Mouse (Mus musculus) CH12.LX (cell line): ENCODE measurements at regions not wholly inside any gene's neighbourhood (a gene's known extent, or its start where the extent isn't known, plus 50 kb on each side); places are given as distances from the start of the nearest gene placed in this dataset.

Experiments used
- DNase-seq: peaks from one replicate; pipeline ENCODE4 v3.0.0-alpha.2; 2013; ENCODE audit errors: extremely low read depth
- H3K27ac ChIP-seq: 2 replicates; pipeline ENCODE4 v1.5.1; 2012; ENCODE audit warnings: low read depth, mild to moderate bottlenecking, control low read depth, moderate library complexity; ENCODE audit not compliant: insufficient read depth
- H3K27me3 ChIP-seq: replicated peaks from 2 replicates; pipeline ENCODE3; 2012; ENCODE audit warnings: inconsistent platforms
- H3K36me3 ChIP-seq, 2 experiments: replicated peaks in 1 of 2; 2 replicates each; pipeline versions ENCODE3 to v1.6.1; 2012; ENCODE audit warnings: inconsistent platforms in 1 of 2, low read length in 1 of 2, mild to moderate bottlenecking in 1 of 2, mixed read lengths in 1 of 2, moderate library complexity in 1 of 2; ENCODE audit not compliant: control insufficient read depth in 1 of 2, insufficient read depth in 1 of 2
- H3K4me1 ChIP-seq, 2 experiments: 2 replicates each; pipeline ENCODE4 v1.6.1; 2012; ENCODE audit warnings: inconsistent platforms in 1 of 2, moderate library complexity in 1 of 2; ENCODE audit not compliant: insufficient read depth in 2 of 2, control insufficient read depth in 1 of 2
- H3K4me2 ChIP-seq: 2 replicates; pipeline ENCODE4 v1.6.1; 2012; ENCODE audit warnings: low read depth, mild to moderate bottlenecking, control low read depth; ENCODE audit not compliant: poor library complexity, insufficient read depth, severe bottlenecking
- H3K4me3 ChIP-seq, 3 experiments: fragments of 150-350 bp in 1 of 3; sonication (generic) in 1 of 3; replicated peaks in 1 of 3; 2 replicates each; pipeline versions ENCODE3 to v1.5.1; 2011 to 2012; ENCODE audit warnings: low read depth in 2 of 3, low read length in 2 of 3, mild to moderate bottlenecking in 2 of 3, moderate library complexity in 2 of 3, control low read depth in 1 of 3, improper control_type of control experiment in 1 of 3, inconsistent platforms in 1 of 3, mixed read lengths in 1 of 3; ENCODE audit not compliant: poor library complexity in 1 of 3
- H3K79me2 ChIP-seq: replicated peaks from 2 replicates; pipeline ENCODE4 v1.6.1; 2012; ENCODE audit warnings: mild to moderate bottlenecking, moderate library complexity; ENCODE audit not compliant: control insufficient read depth, poor library complexity, insufficient read depth, severe bottlenecking; ENCODE audit errors: extremely low read depth
- H3K9ac ChIP-seq: 2 replicates; pipeline ENCODE4 v1.6.1; 2012; ENCODE audit warnings: low read depth, mild to moderate bottlenecking, control low read depth, moderate library complexity; ENCODE audit not compliant: insufficient read depth
- H3K9me3 ChIP-seq: replicated peaks from 2 replicates; pipeline ENCODE3; 2012; ENCODE audit warnings: low read length, inconsistent platforms, mixed read lengths
- CHD1 ChIP-seq: IDR thresholded peaks from 2 replicates; pipeline ENCODE4 v1.6.1; 2012; ENCODE audit warnings: low read depth, low read length, improper control_type of control experiment, inconsistent platforms
- E2F4 ChIP-seq: IDR thresholded peaks from 2 replicates; pipeline ENCODE4 v1.6.1; 2011; ENCODE audit warnings: low read depth, low read length, improper control_type of control experiment; ENCODE audit not compliant: insufficient replicate concordance
- ELF1 ChIP-seq: IDR thresholded peaks from 2 replicates; pipeline ENCODE4 v1.6.1; 2014; ENCODE audit warnings: low read depth, mild to moderate bottlenecking, inconsistent platforms, low read length, improper control_type of control experiment
- ETS1 ChIP-seq: conservative IDR thresholded peaks from 2 replicates; pipeline ENCODE4 v1.6.1; 2012; ENCODE audit warnings: low read depth, mild to moderate bottlenecking, inconsistent platforms, low read length, improper control_type of control experiment, moderate library complexity
- GABPA ChIP-seq: IDR thresholded peaks from 2 replicates; pipeline ENCODE4 v1.6.1; 2012; ENCODE audit warnings: low read depth, low read length, improper control_type of control experiment, inconsistent platforms; ENCODE audit not compliant: insufficient replicate concordance
- IRF4 ChIP-seq: IDR thresholded peaks from 2 replicates; pipeline ENCODE4 v1.6.1; 2014; ENCODE audit warnings: low read depth, mild to moderate bottlenecking, inconsistent platforms, low read length, improper control_type of control experiment
- JUN ChIP-seq: IDR thresholded peaks from 2 replicates; pipeline ENCODE4 v1.6.1; 2011; ENCODE audit warnings: low read depth, mild to moderate bottlenecking, low read length, improper control_type of control experiment, moderate library complexity; ENCODE audit not compliant: insufficient read depth
- JUND ChIP-seq: conservative IDR thresholded peaks from 2 replicates; pipeline ENCODE4 v1.6.1; 2011; ENCODE audit warnings: low read depth, low read length, improper control_type of control experiment
- KAT2A ChIP-seq: IDR thresholded peaks from 2 replicates; pipeline ENCODE4 v1.6.1; 2012; ENCODE audit warnings: low read length, improper control_type of control experiment, inconsistent platforms; ENCODE audit not compliant: insufficient replicate concordance
- MAFK ChIP-seq: IDR thresholded peaks from 2 replicates; pipeline ENCODE4 v1.6.1; 2011; ENCODE audit warnings: low read length, improper control_type of control experiment; ENCODE audit not compliant: insufficient replicate concordance
- MAX ChIP-seq: IDR thresholded peaks from 2 replicates; pipeline ENCODE4 v1.6.1; 2011; ENCODE audit warnings: low read length, improper control_type of control experiment
- MEF2A ChIP-seq: IDR thresholded peaks from 2 replicates; pipeline ENCODE4 v1.6.1; 2014; ENCODE audit warnings: low read depth, mild to moderate bottlenecking, inconsistent platforms, low read length, improper control_type of control experiment, borderline replicate concordance
- MXI1 ChIP-seq: IDR thresholded peaks from 2 replicates; pipeline ENCODE4 v1.6.1; 2011; ENCODE audit warnings: mild to moderate bottlenecking, low read depth, low read length, improper control_type of control experiment
- NELFE ChIP-seq: IDR thresholded peaks from 2 replicates; pipeline ENCODE4 v1.6.1; 2011; ENCODE audit warnings: low read depth, low read length, improper control_type of control experiment
- PAX5 ChIP-seq: IDR thresholded peaks from 2 replicates; pipeline ENCODE4 v1.6.1; 2012; ENCODE audit warnings: low read length, inconsistent platforms, mixed read lengths
- POLR2A ChIP-seq: IDR thresholded peaks from 2 replicates; pipeline ENCODE4 v1.6.1; 2011; ENCODE audit warnings: low read depth, mild to moderate bottlenecking, improper control_type of control experiment, low read length
- SIN3A ChIP-seq: IDR thresholded peaks from 2 replicates; pipeline ENCODE4 v1.6.1; 2012; ENCODE audit warnings: low read length, improper control_type of control experiment, inconsistent platforms
- UBTF ChIP-seq: IDR thresholded peaks from 2 replicates; pipeline ENCODE4 v1.6.1; 2012; ENCODE audit warnings: low read depth, mild to moderate bottlenecking, inconsistent platforms, low read length, improper control_type of control experiment, moderate library complexity
- USF1 ChIP-seq: IDR thresholded peaks from 2 replicates; pipeline ENCODE4 v1.6.1; 2014; ENCODE audit warnings: low read depth, mild to moderate bottlenecking, inconsistent platforms, low read length, improper control_type of control experiment
- USF2 ChIP-seq: conservative IDR thresholded peaks from 2 replicates; pipeline ENCODE4 v1.6.1; 2011; ENCODE audit warnings: low read depth, low read length, improper control_type of control experiment
- ZC3H11A ChIP-seq: IDR thresholded peaks from 2 replicates; pipeline ENCODE4 v1.6.1; 2012; ENCODE audit warnings: low read depth, mild to moderate bottlenecking, inconsistent platforms, low read length, improper control_type of control experiment
- ZKSCAN1 ChIP-seq: IDR thresholded peaks from 2 replicates; pipeline ENCODE4 v1.6.1; 2012; ENCODE audit warnings: low read depth, inconsistent platforms, low read length, improper control_type of control experiment, borderline replicate concordance
- ZMIZ1 ChIP-seq: IDR thresholded peaks from 2 replicates; pipeline ENCODE4 v1.6.1; 2012; ENCODE audit warnings: low read depth, mild to moderate bottlenecking, inconsistent platforms, low read length, improper control_type of control experiment
- dilution Hi-C: fragments of 300-500 bp; cut with MboI; formaldehyde crosslinking; loops from 2 replicates; pipeline ENCODE4 v1.14.3; 2020; ENCODE audit warnings: low sequenced_read_pairs; ENCODE audit not compliant: extremely low pct_unique_long_range_greater_than_20kb, extremely low pct_ligation_motif_present
- in situ Hi-C: fragments of 300-500 bp; cut with MboI; formaldehyde crosslinking; loops from 3 replicates; pipeline ENCODE4 v1.14.3; 2019; ENCODE audit warnings: low sequenced_read_pairs, low pct_ligation_motif_present, low pct_unique_long_range_greater_than_20kb, mixed read lengths

DNA sequence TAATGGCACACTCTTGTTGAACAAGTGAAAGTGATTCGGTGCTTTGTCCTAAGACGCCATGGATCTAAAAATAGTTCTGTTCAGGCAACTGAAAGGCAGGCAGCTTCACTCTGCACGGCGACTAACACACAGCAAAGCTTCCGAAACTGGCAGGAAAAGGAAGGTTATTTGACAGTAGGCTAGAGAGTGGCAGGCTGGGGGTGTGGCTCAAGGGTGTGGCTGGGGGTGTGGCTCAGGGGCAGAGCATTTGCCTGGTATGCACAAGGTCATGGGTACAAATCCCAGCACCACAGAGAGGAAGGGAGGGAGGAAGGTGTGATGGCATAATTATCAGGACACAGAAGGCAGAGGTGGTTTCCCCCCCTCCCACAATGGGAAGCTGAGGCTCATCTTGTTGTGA, 310.8 kb upstream of the Tbx3 start:
- dilution Hi-C loops: no loop called here
- H3K79me2 ChIP-seq: no peaks in the 10 kb centered on the region
- TF ChIP-seq CHD1 (no peak), NELFE (no peak), E2F4 (no peak), MAFK (no peak), SIN3A (no peak), ETS1 (no peak), JUN (no peak), MXI1 (no peak), POLR2A (no peak), JUND (no peak), ZMIZ1 (no peak), ELF1 (no peak), GABPA (no peak), KAT2A (no peak), IRF4 (no peak)
- no peak overlapping the region for H3K27ac ChIP-seq
- no peaks in the 10 kb centered on the region for H3K4me1 ChIP-seq
- peaks cover 87% of the 10 kb centered on the region for H3K9me3 ChIP-seq
- H3K27me3 ChIP-seq: no peaks in the 10 kb centered on the region
- no peaks in the 10 kb centered on the region for H3K36me3 ChIP-seq
- DNase-seq: no peak
- no peak overlapping the region for H3K4me3 ChIP-seq
- H3K4me2 ChIP-seq: no peak overlapping the region
- in situ Hi-C loops: no loop called here
- no peak overlapping the region for H3K9ac ChIP-seq

DNA sequence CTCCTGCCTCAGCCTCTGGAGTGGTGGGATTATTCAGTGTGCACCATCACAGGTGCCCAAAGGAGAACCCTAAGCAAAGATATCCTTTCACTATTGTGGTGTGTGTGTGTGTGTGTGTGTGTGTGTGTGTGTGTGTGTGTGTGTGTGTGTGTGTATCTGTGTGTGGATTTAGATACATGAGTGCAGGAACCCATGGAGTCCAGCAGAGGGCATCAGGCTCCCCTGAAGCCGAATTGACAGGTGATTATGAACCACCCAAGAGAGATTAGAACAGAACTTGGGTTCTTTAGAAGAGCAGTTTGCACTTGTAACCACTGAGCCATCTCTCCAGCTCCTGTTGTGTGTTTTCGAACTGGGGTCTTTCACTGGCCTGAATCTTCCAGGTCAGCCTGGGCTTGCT, 310.1 kb upstream of the Tbx3 start:
- H3K4me2 ChIP-seq: no peak overlapping the region
- DNase-seq: no peak
- no peak overlapping the region for H3K4me3 ChIP-seq
- no peaks in the 10 kb centered on the region for H3K36me3 ChIP-seq
- no peak overlapping the region for H3K9ac ChIP-seq
- no peaks in the 10 kb centered on the region for H3K79me2 ChIP-seq
- H3K4me1 ChIP-seq: no peaks in the 10 kb centered on the region
- TF ChIP-seq MEF2A (no peak), CHD1 (no peak), MXI1 (no peak), USF2 (no peak), UBTF (no peak), PAX5 (no peak), ETS1 (no peak), GABPA (no peak), MAX (no peak), ZKSCAN1 (no peak), USF1 (no peak), JUND (no peak), ZC3H11A (no peak)
- H3K9me3 ChIP-seq: peaks cover 87% of the 10 kb centered on the region
- no peak overlapping the region for H3K27ac ChIP-seq
- no peaks in the 10 kb centered on the region for H3K27me3 ChIP-seq
- dilution Hi-C loops: no loop called here
- in situ Hi-C loops: no loop called here
